Mouse (Mus musculus) MEL (cell line): ENCODE results near the gene Fcer1g. TPM values are rescaled to one million over a fixed set of nuclear protein-coding genes. Genes with fewer than 3 reads are reported as not detected.

Experiments
- DNase-seq: peaks from one replicate; pipeline ENCODE4 v3.0.0; 2011; ENCODE audit warnings: low read depth, low spot score
- H3K27ac ChIP-seq: 2 replicates; pipeline ENCODE4 v1.5.1; 2012; ENCODE audit warnings: low read depth, mild to moderate bottlenecking, control low read depth, low read length, moderate library complexity; ENCODE audit not compliant: control insufficient read depth
- H3K27me3 ChIP-seq, 2 experiments: fragments of 150-350 bp in 1 of 2; sonication (generic) in 1 of 2; 2 replicates each; pipeline ENCODE4 v1.6.1; 2012; ENCODE audit warnings: low read length in 2 of 2, mild to moderate bottlenecking in 2 of 2, improper control_type of control experiment in 1 of 2, moderate library complexity in 1 of 2; ENCODE audit not compliant: insufficient read depth in 2 of 2, control insufficient read depth in 1 of 2
- H3K36me3 ChIP-seq, 2 experiments: 2 replicates each; pipeline ENCODE4 v1.6.1; 2012 to 2014; ENCODE audit warnings: low read length in 2 of 2, improper control_type of control experiment in 1 of 2, inconsistent platforms in 1 of 2, mild to moderate bottlenecking in 1 of 2; ENCODE audit not compliant: insufficient read depth in 2 of 2, control insufficient read depth in 1 of 2
- H3K4me1 ChIP-seq, 2 experiments: fragments of 150-350 bp in 1 of 2; sonication (generic) in 1 of 2; 2 replicates each; pipeline ENCODE4 v1.6.1; 2012; ENCODE audit warnings: low read length in 2 of 2, improper control_type of control experiment in 1 of 2, mild to moderate bottlenecking in 1 of 2; ENCODE audit not compliant: insufficient read depth in 2 of 2, control insufficient read depth in 1 of 2
- H3K4me3 ChIP-seq, 2 experiments: fragments of 150-350 bp in 1 of 2; sonication (generic) in 1 of 2; 2 replicates each; pipeline ENCODE4 v1.5.1; 2012; ENCODE audit warnings: low read depth in 2 of 2, low read length in 2 of 2, mild to moderate bottlenecking in 2 of 2, moderate library complexity in 2 of 2, control low read depth in 1 of 2, improper control_type of control experiment in 1 of 2; ENCODE audit not compliant: control insufficient read depth in 1 of 2, insufficient read depth in 1 of 2
- H3K79me2 ChIP-seq: 2 replicates; pipeline ENCODE4 v1.6.1; 2012; ENCODE audit warnings: mild to moderate bottlenecking, low read length, moderate library complexity; ENCODE audit not compliant: control insufficient read depth, poor library complexity, insufficient read depth
- H3K9ac ChIP-seq: 2 replicates; pipeline ENCODE4 v1.6.1; 2012; ENCODE audit warnings: low read depth, mild to moderate bottlenecking, control low read depth, low read length, moderate library complexity; ENCODE audit not compliant: control insufficient read depth, poor library complexity, severe bottlenecking
- H3K9me3 ChIP-seq: fragments of 150-350 bp; sonication (generic); replicated peaks from 2 replicates; pipeline ENCODE4 v1.6.1; 2012; ENCODE audit warnings: mild to moderate bottlenecking, low read length, improper control_type of control experiment, moderate library complexity; ENCODE audit not compliant: insufficient read depth
- BHLHE40 ChIP-seq: IDR thresholded peaks from 2 replicates; pipeline ENCODE4 v1.6.1; 2012; ENCODE audit warnings: low read depth, mild to moderate bottlenecking, inconsistent platforms, low read length, improper control_type of control experiment, borderline replicate concordance
- CHD1 ChIP-seq: IDR thresholded peaks from 2 replicates; pipeline ENCODE4 v1.6.1; 2012; ENCODE audit warnings: low read depth, mild to moderate bottlenecking, inconsistent platforms, low read length, improper control_type of control experiment
- CTCF ChIP-seq, 3 experiments: IDR thresholded peaks in 2 of 3; conservative IDR thresholded peaks in 1 of 3; 2 replicates each; pipeline ENCODE4 v1.5.1; 2011 to 2012; ENCODE audit warnings: low read length in 3 of 3, low read depth in 2 of 3, mild to moderate bottlenecking in 2 of 3, improper control_type of control experiment in 1 of 3, inconsistent platforms in 1 of 3, mixed read lengths in 1 of 3, moderate library complexity in 1 of 3; ENCODE audit not compliant: control insufficient read depth in 1 of 3, insufficient read depth in 1 of 3, poor library complexity in 1 of 3, severe bottlenecking in 1 of 3
- E2F4 ChIP-seq: IDR thresholded peaks from 2 replicates; pipeline ENCODE4 v1.6.1; 2011; ENCODE audit warnings: low read depth, low read length, improper control_type of control experiment, borderline replicate concordance
- EP300 ChIP-seq, 2 experiments: IDR thresholded peaks; 2 replicates each; pipeline ENCODE4 v1.6.1; 2011; ENCODE audit warnings: improper control_type of control experiment in 2 of 2, low read length in 2 of 2, low read depth in 1 of 2, mild to moderate bottlenecking in 1 of 2
- HCFC1 ChIP-seq: IDR thresholded peaks from 2 replicates; pipeline ENCODE4 v1.6.1; 2012; ENCODE audit warnings: low read depth, mild to moderate bottlenecking, inconsistent platforms, low read length, improper control_type of control experiment, moderate library complexity
- JUND ChIP-seq: IDR thresholded peaks from 2 replicates; pipeline ENCODE4 v1.6.1; 2011; ENCODE audit warnings: low read depth, mild to moderate bottlenecking, improper control_type of control experiment, low read length
- KAT2A ChIP-seq: conservative IDR thresholded peaks from 2 replicates; pipeline ENCODE4 v1.6.1; 2012; ENCODE audit warnings: low read depth, low read length, improper control_type of control experiment, inconsistent platforms
- MAFK ChIP-seq: IDR thresholded peaks from 2 replicates; pipeline ENCODE4 v1.6.1; 2011; ENCODE audit warnings: low read depth, mild to moderate bottlenecking, low read length, improper control_type of control experiment, borderline replicate concordance
- MAX ChIP-seq: IDR thresholded peaks from 2 replicates; pipeline ENCODE4 v1.6.1; 2011; ENCODE audit warnings: low read length, improper control_type of control experiment
- MXI1 ChIP-seq: IDR thresholded peaks from 2 replicates; pipeline ENCODE4 v1.6.1; 2011; ENCODE audit warnings: mild to moderate bottlenecking, low read depth, low read length, improper control_type of control experiment
- MYB ChIP-seq: IDR thresholded peaks from 2 replicates; pipeline ENCODE4 v1.6.1; 2011; ENCODE audit warnings: mild to moderate bottlenecking, low read depth, low read length, improper control_type of control experiment
- POLR2A ChIP-seq, 2 experiments: IDR thresholded peaks; 2 replicates each; pipeline ENCODE4 v1.6.1; 2011 to 2012; ENCODE audit warnings: low read length in 2 of 2, mild to moderate bottlenecking in 2 of 2, control low read depth in 1 of 2, improper control_type of control experiment in 1 of 2, low read depth in 1 of 2, moderate library complexity in 1 of 2; ENCODE audit not compliant: control insufficient read depth in 1 of 2, insufficient read depth in 1 of 2, poor library complexity in 1 of 2
- POLR2AphosphoS2 ChIP-seq: IDR thresholded peaks from 2 replicates; pipeline ENCODE4 v1.6.1; 2011; ENCODE audit warnings: low read length, improper control_type of control experiment
- RAD21 ChIP-seq: IDR thresholded peaks from 2 replicates; pipeline ENCODE4 v1.6.1; 2011; ENCODE audit warnings: mild to moderate bottlenecking, low read depth, low read length, improper control_type of control experiment
- SIN3A ChIP-seq: IDR thresholded peaks from 2 replicates; pipeline ENCODE4 v1.6.1; 2012; ENCODE audit warnings: low read length, improper control_type of control experiment, inconsistent platforms
- TBP ChIP-seq: IDR thresholded peaks from 2 replicates; pipeline ENCODE4 v1.8.0; 2011; ENCODE audit warnings: low read depth, low read length, improper control_type of control experiment
- USF1 ChIP-seq: IDR thresholded peaks from 2 replicates; pipeline ENCODE4 v1.6.1; 2014; ENCODE audit warnings: low read depth, mild to moderate bottlenecking, inconsistent platforms, low read length, improper control_type of control experiment, moderate library complexity
- ZC3H11A ChIP-seq: IDR thresholded peaks from 2 replicates; pipeline ENCODE4 v1.6.1; 2012; ENCODE audit warnings: low read depth, mild to moderate bottlenecking, inconsistent platforms, low read length, improper control_type of control experiment
- ZMIZ1 ChIP-seq: IDR thresholded peaks from 2 replicates; pipeline ENCODE4 v1.6.1; 2012; ENCODE audit warnings: low read depth, mild to moderate bottlenecking, inconsistent platforms, low read length, improper control_type of control experiment, moderate library complexity
- polyA plus RNA-seq, 2 experiments: library from polyadenylated mRNA; stranded (reverse) in 1 of 2; unstranded in 1 of 2; fragments of >175 nt in 1 of 2; fragments of >200 nt in 1 of 2; gene quantifications; 2 replicates each; pipeline versions ENCODE4 v1.2.1 to v1.2.4; 2012; ENCODE audit warnings: low replicate concordance in 2 of 2, low read depth in 1 of 2; ENCODE audit not compliant: insufficient read length in 2 of 2, insufficient read depth in 1 of 2, missing spikeins in 1 of 2
- total RNA-seq: library from RNA; depleted of rRNA; stranded (reverse); fragments of 300-350 nt; gene quantifications from 2 replicates; pipeline ENCODE4 v1.2.3, GENCODE M21; 2012

Gene Fcer1g
- total and polyA plus RNA-seq, 3 experiments: 0.62 to 1.1 TPM; not detected in 1

GRCm38 (mm10) chr1:171275144-171275734, 41.1 kb upstream of the Fcer1g start:
- DNase-seq: no peak
- no peaks in the 10 kb centered on the region for H3K9me3 ChIP-seq
- no peak for TF ChIP-seq RAD21
- TF ChIP-seq JUND: no peak
- TF ChIP-seq MAFK: no peak
- no peak for TF ChIP-seq MYB
- TF ChIP-seq MAX: no peak
- no peak for TF ChIP-seq EP300 (IDR thresholded peaks at IDR 0.05; ENCODE audit: low read depth in 1 of 2, low read length in 2 of 2)
- TF ChIP-seq POLR2AphosphoS2: no peak
- TF ChIP-seq CTCF (IDR thresholded peaks at IDR 0.05 in 2 of 3, conservative IDR thresholded peaks at IDR 0.05 in 1 of 3; ENCODE audit: control insufficient read depth in 1 of 3, insufficient read depth in 1 of 3, low read depth in 2 of 3, low read length in 3 of 3, poor library complexity in 1 of 3, severe bottlenecking in 1 of 3): no peak
- no peak for TF ChIP-seq ZMIZ1
- TF ChIP-seq KAT2A: no peak
- TF ChIP-seq E2F4: no peak
- TF ChIP-seq BHLHE40: no peak
- TF ChIP-seq MXI1: no peak
- TF ChIP-seq HCFC1: no peak
- no peak for TF ChIP-seq ZC3H11A
- TF ChIP-seq POLR2A (IDR thresholded peaks at IDR 0.05; ENCODE audit: control insufficient read depth in 1 of 2, insufficient read depth in 1 of 2, low read depth in 1 of 2, low read length in 2 of 2, poor library complexity in 1 of 2): no peak
- TF ChIP-seq USF1: no peak
- TF ChIP-seq CHD1: no peak
- no peak for TF ChIP-seq SIN3A
- no peak for TF ChIP-seq TBP
- H3K9ac ChIP-seq: no peak overlapping the region
- peaks cover 2% of the 10 kb centered on the region; the same call in 1 of the 2 replicates for H3K79me2 ChIP-seq
- no peaks in the 10 kb centered on the region for H3K27me3 ChIP-seq
- peaks cover 10 to 18% of the 10 kb centered on the region in 2 experiments for H3K4me1 ChIP-seq
- H3K4me3 ChIP-seq: no peak overlapping the region
- no peak overlapping the region for H3K27ac ChIP-seq
- H3K36me3 ChIP-seq: peaks cover 1 to 19% of the 10 kb centered on the region in 2 experiments

GRCm38 (mm10) chr1:171274171-171274570, 40.0 kb upstream of the Fcer1g start:
- H3K9ac ChIP-seq: no peak overlapping the region
- H3K9me3 ChIP-seq: no peaks in the 10 kb centered on the region
- no peak overlapping the region for H3K4me3 ChIP-seq
- H3K4me1 ChIP-seq: peaks cover 13 to 17% of the 10 kb centered on the region in 2 experiments
- H3K27me3 ChIP-seq: no peaks in the 10 kb centered on the region
- H3K79me2 ChIP-seq: no peaks in the 10 kb centered on the region; the same call in 1 of the 2 replicates
- TF ChIP-seq MAX: no peak
- TF ChIP-seq POLR2A (IDR thresholded peaks at IDR 0.05; ENCODE audit: control insufficient read depth in 1 of 2, insufficient read depth in 1 of 2, low read depth in 1 of 2, low read length in 2 of 2, poor library complexity in 1 of 2): peak in 1 of 2 experiments; percentile 24; a peak in 1 of 4 replicates
- TF ChIP-seq ZMIZ1: 0 out of 2 replicates have a peak, but pooled peaks have one; percentile 10
- H3K27ac ChIP-seq: no peak overlapping the region
- DNase-seq: no peak
- H3K36me3 ChIP-seq: peaks cover 1 to 26% of the 10 kb centered on the region in 2 experiments
